Mouse (Mus musculus) frontal cortex, postnatal 25 days (tissue): Measurements from ENCODE around the gene Lix1l.
"Not testable (repeated sequence)": the region's sequence is repeated elsewhere in the genome, so short reads cannot be mapped to it uniquely, and the experiment has no call there.

Experiments
- DNase-seq, 2 experiments: peaks; one replicate each; pipeline ENCODE4 v3.0.0; 2022; ENCODE audit warnings: low spot score in 2 of 2

The Lix1l gene

DNA sequence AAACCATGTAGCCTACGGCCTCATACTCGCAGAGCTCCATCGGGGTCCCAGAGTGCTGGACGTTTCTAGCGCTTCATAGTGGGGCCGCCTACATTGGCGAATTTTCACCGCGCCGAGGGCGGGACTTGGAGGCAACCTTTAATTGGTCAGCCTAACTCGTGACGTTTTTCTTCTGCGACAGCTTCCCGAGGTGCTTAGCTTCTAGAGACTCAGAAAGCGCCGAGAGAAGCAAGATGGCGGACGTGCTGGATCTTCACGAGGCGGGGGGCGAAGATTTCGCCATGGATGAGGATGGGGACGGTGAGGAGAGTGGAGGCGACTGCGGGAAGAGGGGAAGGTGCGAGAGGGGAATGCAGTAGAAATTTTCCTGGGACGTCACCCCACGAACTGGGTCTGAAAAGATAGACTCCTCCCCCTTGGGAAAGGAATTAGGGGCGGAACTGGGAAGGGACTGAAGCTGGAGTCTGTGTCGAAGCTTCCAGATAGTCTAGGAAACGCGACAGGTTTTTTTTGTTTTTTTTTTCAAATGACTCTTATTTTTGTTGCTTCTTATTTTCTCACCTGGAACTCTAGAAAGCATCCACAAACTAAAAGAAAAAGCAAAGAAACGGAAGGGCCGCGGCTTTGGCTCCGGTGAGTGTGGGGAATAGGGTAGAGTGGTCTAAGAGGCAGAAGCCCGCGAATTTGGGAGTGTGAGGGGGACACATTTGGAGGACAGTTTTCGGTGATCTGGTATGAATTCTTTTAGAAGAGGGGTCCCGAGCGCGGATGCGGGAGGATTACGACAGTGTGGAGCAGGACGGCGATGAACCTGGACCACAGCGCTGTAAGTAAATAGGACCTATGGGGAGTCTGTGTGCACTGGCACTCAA is 29.0 kb downstream of the Lix1l start, which contains the start of gene Rbm8a:
TSS of gene Rbm8a (plus strand) at position 205 of the 872 bp plus-strand sequence.
- DNase-seq, result peak; percentile 96 to 97

DNA sequence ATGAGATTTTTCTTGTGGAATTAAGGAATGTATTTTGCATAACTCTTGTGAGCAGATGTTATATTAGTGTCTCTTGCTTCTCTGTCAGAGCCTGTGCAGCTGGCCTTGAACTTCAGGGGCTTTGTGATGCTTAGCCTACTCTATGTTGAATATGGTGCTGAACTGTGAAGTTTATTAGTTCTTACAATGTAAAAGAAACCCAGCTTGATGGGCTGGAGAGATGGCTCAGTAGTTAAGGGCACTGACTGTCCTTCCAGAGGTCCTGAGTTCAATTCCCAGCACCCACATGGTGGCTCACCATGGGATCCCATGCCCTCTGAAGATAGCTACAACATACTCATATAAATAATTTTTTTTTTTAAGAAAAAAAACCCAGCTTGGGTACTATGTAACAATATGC is 31.1 kb downstream of the Lix1l start:
- no peak for DNase-seq

DNA sequence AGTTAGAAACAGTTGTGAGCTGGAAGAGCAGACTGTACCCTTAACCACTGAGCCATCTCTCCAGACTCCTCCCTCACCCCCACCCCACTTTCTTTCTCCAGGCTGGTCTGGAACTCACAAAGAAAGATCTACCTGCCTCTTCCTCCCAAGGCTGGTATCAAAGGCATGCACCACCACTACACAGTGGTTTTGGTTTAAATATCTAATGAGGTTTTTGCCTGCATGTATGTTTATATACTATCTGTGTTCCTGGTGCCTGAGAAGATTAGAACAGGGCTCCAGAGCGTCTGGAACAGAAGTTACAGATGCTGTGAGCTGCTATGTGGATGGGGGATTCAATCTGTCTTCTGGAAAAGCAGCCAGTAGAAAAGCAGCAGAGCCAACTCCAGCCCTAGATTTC is 33.1 kb downstream of the Lix1l start:
- no peak for DNase-seq

DNA sequence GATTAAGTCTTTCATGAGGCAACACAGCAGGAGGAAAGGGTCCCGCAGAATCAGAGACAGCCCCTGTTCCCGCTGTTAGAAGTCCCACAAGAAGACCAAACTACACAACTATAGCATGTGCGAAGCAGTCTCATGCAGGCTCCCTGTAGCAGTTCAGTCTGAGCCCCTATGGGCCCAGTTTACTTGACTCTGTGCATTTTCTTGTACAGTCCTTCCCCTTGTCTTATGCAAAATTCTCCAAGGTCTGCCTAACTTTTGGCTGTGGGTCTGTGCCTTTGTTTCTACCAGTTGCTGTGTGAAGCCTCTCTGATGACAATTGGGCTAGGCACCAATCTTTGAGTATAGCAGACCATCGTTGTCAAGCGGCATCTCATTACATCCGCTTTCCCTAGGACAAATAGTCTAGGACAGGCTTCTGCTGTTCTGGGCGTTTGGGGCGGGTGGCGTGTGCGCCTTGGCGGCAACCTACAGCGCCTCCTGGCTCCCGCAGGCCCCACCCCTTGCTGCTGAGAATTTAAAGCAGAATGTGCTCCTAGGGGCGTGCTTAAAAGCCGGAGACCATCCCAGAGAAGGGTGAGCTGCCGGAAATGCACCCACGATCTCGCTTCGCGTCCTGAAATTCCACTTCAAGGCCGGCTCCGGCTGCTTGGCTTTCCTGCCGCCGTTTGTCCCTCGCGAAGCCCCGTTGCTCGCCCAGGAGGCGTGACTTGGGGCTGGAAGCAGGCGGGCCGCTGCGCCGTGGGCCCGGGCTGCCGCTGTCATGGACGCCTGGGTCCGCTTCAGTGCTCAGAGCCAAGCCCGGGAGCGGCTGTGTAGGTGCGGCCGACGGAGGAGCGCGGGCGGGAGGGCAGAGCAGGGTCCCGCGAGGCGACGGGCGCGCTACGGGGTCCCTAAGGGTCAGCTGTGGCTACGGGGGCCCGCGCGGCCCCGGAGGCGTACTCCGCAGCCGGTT is 34.3 kb downstream of the Lix1l start, which contains the start of the genes Pex11b and Gm42957:
TSS of gene Pex11b (plus strand) at position 449 of the 952 bp plus-strand sequence.
TSS of gene Gm42957 (plus strand) at position 547 of the 952 bp plus-strand sequence.
- DNase-seq, result peak; percentile 78 to 81

DNA sequence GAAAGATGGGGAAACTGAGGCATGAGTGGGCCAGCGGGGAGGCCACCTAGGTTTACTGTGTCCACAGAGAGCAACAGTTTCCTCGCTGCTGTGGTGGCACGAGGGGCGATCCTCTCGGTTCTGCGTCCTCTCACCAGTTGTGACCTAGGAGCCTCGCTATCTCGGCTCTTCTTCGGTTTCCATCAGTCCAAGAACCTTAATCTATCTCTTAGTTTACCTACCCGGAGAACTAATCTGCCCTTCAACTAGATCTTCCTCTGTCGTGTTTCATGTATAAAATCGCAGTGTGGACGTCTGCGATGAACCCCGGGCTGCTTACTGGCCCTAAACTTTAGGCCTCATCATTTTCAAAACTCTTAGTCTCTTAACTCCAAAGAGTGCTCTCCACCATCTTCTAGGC is 35.0 kb downstream of the Lix1l start:
- DNase-seq, result no peak

DNA sequence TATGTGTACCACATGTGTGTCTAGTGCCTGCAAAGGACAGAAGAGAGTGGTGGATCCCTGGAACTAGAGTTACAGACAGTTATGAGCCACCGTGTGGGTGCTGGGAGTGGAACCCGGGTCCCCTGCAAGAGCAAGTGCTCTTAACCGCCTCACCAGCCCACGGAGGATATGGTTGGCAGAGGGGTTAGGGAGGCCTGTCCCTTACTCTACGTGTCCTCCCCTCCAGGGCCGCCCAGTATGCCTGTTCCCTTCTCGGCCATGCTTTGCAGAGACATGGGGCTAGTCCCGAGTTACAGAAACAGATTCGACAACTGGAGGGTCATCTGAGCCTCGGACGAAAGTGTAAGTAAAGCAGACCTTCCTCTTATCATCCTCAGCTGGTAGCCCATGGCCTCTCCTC is 35.5 kb downstream of the Lix1l start:
- DNase-seq, result no peak

DNA sequence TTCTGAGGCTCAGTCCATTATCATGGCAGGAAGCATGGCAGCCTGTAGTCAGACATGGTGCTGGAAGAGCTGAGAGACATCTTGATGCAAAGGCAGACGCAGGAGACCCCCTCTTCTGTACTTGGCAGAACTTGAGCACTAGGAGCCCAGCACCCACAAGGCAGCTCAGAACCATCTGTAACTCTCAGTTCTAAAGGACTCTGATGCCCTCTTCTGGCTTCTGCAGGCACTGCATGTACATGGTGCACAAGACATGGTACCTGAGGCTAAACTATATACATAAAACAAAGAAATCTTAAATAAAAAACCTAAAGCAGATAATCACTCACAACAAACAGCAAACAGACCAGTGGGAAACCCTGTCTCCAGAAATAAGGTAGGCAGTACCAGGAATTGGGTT is 38.3 kb downstream of the Lix1l start:
- peak; percentile 30 to 42 for DNase-seq

DNA sequence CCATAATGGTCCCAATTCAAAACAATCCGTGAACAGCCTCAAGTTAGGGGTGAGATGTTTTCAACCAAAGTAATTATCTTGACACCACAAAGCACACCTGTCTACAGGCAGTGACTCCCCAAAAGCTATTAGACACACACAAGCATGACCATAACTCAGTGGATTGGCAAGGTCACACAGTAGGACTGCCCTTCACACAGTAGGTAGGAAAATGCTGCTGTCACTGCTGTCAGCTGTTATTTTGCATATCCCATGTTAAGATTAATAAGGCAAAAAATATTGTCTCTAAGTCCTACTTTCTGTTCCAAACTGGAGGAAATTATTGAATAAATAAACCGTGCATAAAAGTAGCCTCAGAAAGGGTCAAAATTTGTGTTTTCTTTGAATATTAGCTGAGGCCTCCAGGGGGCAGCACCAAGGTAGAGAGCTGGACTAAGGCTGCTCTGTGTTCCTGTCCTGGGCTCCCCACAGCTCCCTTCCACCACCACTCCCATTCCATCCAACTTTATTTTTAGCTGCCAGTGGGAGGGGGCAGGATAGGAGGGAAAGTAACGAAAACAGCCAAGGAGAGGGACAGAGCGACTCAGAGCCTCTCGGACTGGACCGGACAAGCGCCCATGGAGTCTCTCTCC is 44.2 kb downstream of the Lix1l start, which contains the start of gene Itga10:
TSS of gene Itga10 (plus strand) at position 567 of the 632 bp plus-strand sequence.
- DNase-seq, result no peak

DNA sequence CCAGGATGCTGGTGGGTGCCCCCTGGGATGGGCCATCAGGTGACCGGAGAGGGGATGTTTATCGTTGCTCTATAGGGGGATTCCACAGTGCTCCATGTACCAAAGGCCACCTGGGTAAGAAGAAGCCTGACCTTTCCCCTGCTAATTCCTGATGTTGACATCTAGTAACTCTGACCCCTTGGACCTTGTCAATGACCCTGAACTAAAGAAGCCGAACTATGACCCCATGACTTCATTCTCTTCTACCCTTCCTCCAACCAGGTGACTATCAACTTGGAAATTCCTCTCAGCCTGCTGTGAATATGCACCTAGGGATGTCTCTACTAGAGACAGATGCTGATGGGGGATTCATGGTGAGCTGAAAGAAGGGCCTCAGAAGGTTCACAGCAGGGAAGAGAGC is 46.4 kb downstream of the Lix1l start:
- no peak for DNase-seq

DNA sequence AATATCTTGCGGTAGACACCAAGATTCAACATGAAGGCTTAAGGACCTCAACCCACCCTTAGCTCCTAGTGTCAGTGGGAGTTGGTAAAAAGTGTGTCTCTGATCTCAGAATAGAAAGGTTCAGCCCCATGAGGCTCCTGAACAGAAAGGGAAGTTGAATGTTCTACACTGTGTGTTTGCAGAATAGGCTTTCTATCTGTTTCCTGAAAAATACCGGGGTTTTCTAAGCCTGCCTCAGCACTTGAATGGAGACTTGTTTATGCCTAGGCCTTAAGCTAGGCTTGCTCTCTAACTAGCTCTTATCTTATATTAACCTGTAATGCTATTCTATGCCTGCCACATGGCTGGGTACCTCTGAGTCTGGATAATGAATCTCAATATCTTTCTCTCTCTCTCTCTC is 60.0 kb downstream of the Lix1l start:
- DNase-seq, result no peak

DNA sequence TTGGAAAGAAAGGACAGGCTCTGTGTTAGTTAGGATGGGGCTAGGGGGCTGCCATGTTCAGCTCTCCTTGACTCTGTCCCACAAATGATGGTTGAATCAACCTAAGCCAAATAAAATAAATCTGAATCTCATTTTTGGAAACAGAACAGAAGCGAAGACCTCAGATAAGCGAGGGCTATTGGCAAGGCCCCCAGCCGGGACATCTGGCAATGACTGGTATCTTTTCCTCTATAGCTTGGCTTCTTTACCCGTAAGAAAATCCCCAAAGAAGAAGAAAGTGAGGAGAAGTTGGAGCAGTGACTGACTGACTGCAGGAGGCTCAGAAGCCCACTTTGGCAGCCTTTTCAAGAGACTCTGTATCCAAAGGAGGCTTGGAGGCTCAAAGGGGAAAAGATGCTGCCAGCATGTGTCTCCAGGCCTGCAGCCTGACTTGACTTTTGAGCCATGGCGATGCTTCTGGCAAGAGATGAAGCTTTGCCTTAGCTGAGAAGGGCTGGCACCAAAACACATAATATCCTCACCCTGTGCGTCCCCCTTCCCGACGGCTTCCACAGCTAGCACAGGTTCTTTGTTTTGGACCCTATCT is 61.9 kb downstream of the Lix1l start:
- no peak for DNase-seq

DNA sequence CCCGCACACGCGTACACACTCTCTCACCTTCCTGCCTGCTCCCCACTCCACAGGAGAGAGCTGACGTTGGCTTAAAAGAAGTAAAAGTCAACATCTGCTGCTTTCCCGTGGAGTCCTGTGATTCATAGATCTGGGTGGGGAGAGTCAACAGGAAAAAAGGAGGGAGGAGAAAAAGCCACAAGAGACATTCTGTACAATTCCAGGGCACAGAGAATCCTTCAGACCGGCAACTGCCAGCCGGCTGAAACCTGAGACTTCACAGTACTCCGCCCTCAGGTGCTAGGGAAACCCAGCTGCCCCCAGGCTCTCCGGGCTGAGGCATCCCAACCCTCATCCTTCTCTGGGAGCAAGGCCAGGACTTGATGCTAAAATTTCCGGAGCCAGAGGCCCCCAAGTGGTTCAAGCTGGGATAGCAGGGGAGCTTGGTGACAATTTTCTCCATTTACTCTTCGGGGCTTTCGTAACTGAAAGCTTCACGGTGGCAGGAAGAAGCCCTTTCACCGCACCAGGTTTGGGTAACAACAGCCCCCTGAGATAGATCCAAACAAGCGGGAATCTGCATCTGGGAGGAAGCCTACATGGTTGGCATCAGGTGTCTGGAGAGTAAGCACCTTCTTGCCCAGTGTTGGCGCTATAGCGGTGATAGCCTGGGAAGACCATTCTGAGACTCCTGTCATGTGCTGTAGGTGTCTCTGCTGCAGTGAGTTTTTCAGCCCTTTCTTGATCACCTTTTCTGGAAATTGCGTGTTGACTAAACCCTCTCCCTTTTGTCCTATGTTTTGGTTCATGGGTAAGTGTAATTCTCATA is 62.7 kb downstream of the Lix1l start:
- peak; percentile 89 to 90 for DNase-seq

DNA sequence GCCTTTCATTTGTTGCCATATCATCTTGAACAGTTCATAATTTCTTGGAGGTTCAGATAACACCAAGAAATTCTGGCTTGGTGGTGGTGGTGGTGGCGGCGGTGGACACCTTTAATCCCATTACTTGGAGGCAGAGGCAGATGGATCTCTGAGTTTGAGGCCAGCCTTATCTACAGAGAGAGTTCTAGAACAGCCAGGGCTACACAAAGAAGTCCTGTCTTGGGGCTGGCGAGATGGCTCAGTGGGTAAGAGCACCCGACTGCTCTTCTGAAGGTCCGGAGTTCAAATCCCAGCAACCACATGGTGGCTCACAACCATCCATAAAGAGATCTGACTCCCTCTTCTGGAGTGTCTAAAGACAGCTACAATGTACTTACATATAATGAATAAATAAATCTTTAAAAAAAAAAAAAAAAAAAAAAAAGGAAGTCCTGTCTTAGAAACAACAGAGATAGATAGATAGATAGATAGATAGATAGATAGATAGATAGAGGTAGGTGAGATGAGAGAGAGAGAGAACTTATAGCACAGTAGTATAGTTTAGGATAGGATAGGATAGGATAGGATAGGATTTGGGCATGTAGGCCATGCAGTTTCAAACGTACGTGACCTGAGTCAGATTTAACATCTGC is 64.9 kb downstream of the Lix1l start:
- not testable (repeated sequence) for DNase-seq

DNA sequence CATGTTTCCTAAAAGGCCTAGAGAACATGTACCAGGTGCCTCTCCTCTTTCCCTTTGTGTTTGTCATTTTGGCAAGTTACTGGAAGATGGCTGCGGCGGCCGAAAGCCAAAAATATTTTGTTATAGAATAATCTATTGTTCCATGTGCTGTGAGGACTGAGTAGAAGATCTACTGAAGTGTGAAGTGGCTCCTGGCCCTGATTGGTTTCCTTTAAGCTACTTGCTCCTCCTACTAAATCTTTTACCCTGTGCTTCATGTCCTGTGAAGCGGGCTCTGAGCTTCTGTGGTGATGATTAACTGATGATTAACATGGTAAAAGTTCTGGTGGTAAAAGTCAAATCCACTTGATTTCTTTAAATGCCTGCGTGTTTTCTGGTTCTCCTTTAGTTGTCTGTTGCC is 66.0 kb downstream of the Lix1l start:
- no peak for DNase-seq

DNA sequence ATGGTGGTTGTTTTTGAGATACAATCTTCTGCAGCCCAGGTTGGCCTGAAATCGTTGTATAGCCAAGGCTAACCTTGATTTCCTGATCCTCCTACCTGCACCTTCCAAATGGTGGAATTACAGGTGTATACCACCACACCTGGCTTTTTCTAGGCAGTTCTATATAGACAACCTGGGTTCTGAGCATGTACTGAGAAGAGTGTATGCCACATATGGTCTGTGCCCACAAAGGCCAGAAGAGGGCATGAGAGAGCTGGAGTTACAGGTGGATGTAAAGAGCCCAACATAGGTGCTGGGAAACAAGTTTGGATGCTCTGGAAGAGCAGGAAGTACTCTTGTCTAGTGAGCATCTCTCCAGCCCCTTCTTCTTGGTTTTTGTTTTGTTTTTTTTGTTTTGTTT is 66.4 kb downstream of the Lix1l start:
- no peak for DNase-seq

DNA sequence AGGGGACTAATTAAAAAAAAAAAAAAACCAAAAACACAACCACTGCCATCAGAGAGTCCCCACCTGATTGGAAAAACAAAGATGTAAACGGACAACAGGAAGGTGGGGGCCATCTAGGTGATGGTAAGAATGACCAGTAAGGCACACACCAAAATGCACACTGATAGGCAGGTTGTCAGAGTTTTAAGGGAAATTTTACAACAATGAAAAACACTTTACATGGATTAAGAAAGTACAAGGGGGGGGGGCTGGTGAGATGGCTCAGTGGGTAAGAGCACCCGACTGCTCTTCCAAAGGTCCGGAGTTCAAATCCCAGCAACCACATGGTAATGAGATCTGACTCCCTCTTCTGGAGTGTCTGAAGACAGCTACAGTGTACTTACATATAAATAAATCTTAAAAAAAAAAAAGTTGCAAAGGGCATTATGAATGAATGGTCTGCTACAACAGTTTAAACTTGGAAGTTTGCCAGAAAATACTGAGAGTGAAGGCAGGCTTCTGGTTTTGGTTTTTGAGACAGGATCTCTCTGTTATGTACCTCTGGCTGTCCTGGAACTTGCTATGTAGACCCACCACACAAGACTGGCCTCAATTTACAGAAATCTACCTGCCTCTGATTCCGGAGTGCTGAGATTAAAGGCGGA is 67.6 kb downstream of the Lix1l start:
- no peak for DNase-seq

DNA sequence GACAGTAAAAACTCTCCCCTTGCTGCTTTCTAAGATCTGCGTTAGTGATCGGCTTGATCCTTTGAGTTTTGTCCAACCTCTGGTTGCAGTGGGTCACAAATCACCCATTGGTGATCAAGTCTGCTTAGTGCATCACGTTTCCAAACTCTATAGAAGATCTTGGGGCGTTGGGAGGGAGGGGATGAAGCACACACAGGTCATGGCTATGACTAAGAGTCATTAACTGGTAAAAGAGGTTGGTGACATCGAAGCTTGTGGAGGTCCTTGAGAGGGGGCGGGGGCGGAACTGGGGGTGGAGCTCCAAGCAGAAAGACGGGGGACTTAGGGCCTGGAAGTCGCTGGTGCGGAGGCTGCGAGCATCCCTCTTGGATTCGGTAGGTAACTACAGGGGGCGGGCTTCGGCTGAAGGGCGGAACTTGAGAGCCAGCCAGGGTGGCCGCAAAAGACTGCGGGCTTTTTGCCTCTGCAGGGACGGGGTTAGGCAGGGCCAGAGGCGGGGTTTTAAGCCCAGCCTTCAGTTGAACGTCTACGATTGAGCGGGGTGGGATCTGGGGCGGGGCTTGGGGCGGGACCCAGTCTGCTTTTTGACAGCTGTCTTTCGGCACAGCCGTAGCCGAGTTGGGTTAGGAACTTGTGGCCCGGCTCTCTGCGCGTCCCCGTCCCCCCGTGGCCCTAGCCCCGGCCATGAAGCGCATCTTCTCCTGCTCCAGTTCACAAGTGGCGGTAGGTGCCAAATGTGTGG is 68.9 kb downstream of the Lix1l start, which contains the start of gene Ankrd35:
TSS of gene Ankrd35 (plus strand) at position 405 of the 742 bp plus-strand sequence.
- peak; percentile 29 to 34 for DNase-seq

DNA sequence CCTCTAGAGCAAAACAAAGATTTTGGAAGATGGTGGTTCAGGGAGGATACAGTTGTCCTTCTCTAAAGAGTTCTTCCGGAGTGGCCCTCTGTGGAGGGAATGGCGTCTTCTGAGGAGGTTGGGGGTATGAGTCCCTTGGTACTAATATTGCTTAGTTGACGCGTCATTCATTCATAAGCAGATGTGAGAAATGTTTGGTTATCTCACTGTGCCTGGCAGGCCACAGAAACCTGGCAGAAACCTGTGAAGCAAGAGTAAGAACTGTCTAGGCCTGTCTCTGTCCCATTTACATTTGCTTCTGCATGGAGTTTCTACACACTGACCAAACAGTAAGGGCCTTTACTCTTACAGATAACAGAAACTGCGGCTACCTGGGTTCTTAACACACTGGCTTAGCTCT is 70.6 kb downstream of the Lix1l start:
- DNase-seq, result no peak

DNA sequence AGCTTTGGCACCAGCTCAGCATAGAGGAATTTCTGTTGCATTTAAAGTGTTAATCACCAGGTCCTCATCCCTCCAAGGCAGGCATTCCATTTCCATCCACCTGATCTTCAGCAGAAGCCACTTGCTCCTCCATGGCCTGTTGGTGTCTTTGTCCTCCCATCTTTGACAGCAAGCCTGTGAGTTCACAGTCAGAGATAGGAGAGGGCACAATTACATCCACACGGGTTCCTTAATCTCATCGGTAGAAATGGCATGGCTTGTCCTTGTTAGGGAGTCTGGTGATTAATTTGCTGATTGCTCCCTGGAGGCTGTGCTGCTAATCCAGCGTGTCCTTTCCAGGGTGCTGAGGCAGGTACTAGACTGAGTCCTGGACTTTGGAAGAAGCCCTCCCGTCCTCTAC is 72.6 kb downstream of the Lix1l start:
- DNase-seq, result no peak
